Mouse (Mus musculus) heart, adult 2 months (tissue): Measurements from ENCODE around the gene Nfam1. TPM values are rescaled to one million over a fixed set of nuclear protein-coding genes. Genes with fewer than 3 reads are reported as not detected.
A peak's percentile ranks its signal among the peaks of the same experiment; 100 is the strongest.

Experiments
- DNase-seq, 2 experiments: peaks; one replicate each; pipeline ENCODE4 v3.0.0; 2021
- H3K27ac ChIP-seq: fragments of 200-600 bp; 2 replicates; pipeline ENCODE4 v1.8.1; 2022
- H3K27me3 ChIP-seq: fragments of 200-500 bp; 2 replicates; pipeline ENCODE4 v1.6.1; 2012; ENCODE audit warnings: mild to moderate bottlenecking, low read length, inconsistent platforms, mixed read lengths; ENCODE audit not compliant: control insufficient read depth, insufficient read depth
- H3K36me3 ChIP-seq: fragments of 200-500 bp; 2 replicates; pipeline ENCODE4 v1.6.1; 2012; ENCODE audit warnings: low read length, inconsistent platforms; ENCODE audit not compliant: control insufficient read depth, insufficient read depth
- H3K4me1 ChIP-seq: fragments of 200-500 bp; 2 replicates; pipeline ENCODE4 v1.6.1; 2011; ENCODE audit warnings: low read length; ENCODE audit not compliant: control insufficient read depth, insufficient read depth
- H3K4me3 ChIP-seq: fragments of 200-600 bp; 2 replicates; pipeline ENCODE4 v1.8.1; 2022
- H3K79me2 ChIP-seq: fragments of 200-500 bp; replicated peaks from 2 replicates; pipeline ENCODE4 v1.6.1; 2012; ENCODE audit warnings: mild to moderate bottlenecking, inconsistent platforms, low read length, moderate library complexity, mixed read lengths; ENCODE audit not compliant: control insufficient read depth, insufficient read depth
- H3K9ac ChIP-seq: fragments of 200-500 bp; 2 replicates; pipeline ENCODE4 v1.6.1; 2012; ENCODE audit warnings: low read depth, mild to moderate bottlenecking, control low read depth, inconsistent platforms, low read length, mixed read lengths
- CTCF ChIP-seq: fragments of 200-600 bp; IDR thresholded peaks from 2 replicates; pipeline ENCODE4 v1.8.1; 2022; ENCODE audit warnings: antibody characterized with exemption, mild to moderate bottlenecking, moderate library complexity
- EP300 ChIP-seq: fragments of 200-500 bp; IDR thresholded peaks from 2 replicates; pipeline ENCODE4 v1.6.1; 2011; ENCODE audit warnings: low read depth, low read length, control low read depth; ENCODE audit not compliant: insufficient read depth
- POLR2A ChIP-seq: fragments of 200-500 bp; IDR thresholded peaks from 2 replicates; pipeline ENCODE4 v1.6.1; 2011; ENCODE audit warnings: mild to moderate bottlenecking, low read depth, low read length, control low read depth; ENCODE audit not compliant: insufficient read depth
- WGBS: fragments of 180-500 bp; shearing (Covaris S2); methylation state at CpG from one replicate; pipeline ENCODE4 v1.1.7; 2018; 5-methylcytosine and 5-hydroxymethylcytosine counted together
- intact Hi-C: fragments of 180-260 bp; cut with DNase I; formaldehyde crosslinking; loops from one replicate; pipeline ENCODE4 v1.15.1; 2025
- polyA plus RNA-seq: library from polyadenylated mRNA; depleted of rRNA; stranded (reverse); fragments of >200 nt; gene quantifications from 2 replicates; pipeline ENCODE4 v1.2.3, GENCODE M21; 2012
- total RNA-seq, 2 experiments: library from RNA; stranded (reverse); gene quantifications; 2 replicates each; pipeline ENCODE4 v1.2.3; 2021

The Nfam1 gene
- total and polyA plus RNA-seq, 3 experiments = 2.4 to 3.9 (median 2.6) TPM

GRCm38 (mm10) chr15:83036089-83036488, 3.0 kb upstream of the Nfam1 start:
- peak; percentile 37 to 68 for DNase-seq

DNA sequence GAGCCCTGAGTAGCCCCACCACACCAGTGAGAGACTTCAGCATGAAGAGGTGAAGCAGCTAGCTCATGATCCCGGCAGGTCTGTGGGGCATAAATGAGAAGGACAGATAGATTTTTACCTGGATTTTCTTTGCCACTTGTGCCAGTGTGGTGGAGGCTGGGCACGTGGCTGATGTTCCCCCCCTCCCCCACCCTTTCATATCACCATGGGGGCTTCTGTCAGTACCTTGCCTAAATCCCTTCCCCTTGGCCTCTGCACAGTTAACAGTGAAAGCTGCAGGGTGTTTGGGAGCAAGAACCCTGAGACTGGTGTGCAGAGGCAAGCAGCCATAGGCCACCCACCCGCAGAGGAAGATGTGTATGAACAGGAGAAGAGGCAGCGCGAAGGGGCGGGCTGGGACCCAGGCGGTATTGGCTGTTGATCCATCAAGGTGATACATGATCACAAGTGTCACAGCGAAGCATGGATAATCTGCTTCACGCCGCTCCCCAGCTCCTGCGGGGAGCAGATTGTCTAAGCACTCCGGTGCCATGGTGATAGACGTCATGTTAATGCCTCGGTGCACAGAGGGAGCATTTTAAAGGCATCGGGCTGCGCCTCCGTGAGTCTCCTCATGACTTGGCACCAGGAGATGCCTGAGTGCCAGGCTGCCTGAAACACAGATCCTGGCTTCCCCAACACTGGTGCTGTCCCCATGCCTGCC, 1.3 kb upstream of the Nfam1 start:
- H3K79me2 ChIP-seq = no peaks in the 10 kb centered on the region
- H3K27ac ChIP-seq = no peak overlapping the region
- H3K4me1 ChIP-seq = peaks cover 12% of the 10 kb centered on the region
- no peaks in the 10 kb centered on the region for H3K27me3 ChIP-seq
- DNase-seq = peak in 1 of 2 experiments; percentile 35
- 30% methylated on average over 17 of the region's 17 CpGs for WGBS
- H3K4me3 ChIP-seq = no peak overlapping the region
- H3K36me3 ChIP-seq = no peaks in the 10 kb centered on the region
- H3K9ac ChIP-seq = no peak overlapping the region
- no peak for TF ChIP-seq CTCF
- intact Hi-C loops = no loop called here

More at GRCm38 (mm10) chr15:83036089-83036488, 3.0 kb upstream of the Nfam1 start:
- Histone ChIP-seq H3K4me1 (peaks cover 12% of the 10 kb centered on the region), H3K4me3 (no peak overlapping the region), H3K79me2 (no peaks in the 10 kb centered on the region), H3K36me3 (no peaks in the 10 kb centered on the region), H3K27ac (no peak overlapping the region), H3K9ac (no peak overlapping the region), H3K27me3 (no peaks in the 10 kb centered on the region)
- intact Hi-C loops = loop anchor here (5.0 kb wide), 1 partner anchor 129 kb away; no protein-coding TSS in a partner anchor
- 44% methylated on average over 7 of the region's 7 CpGs for WGBS
- TF ChIP-seq EP300 = no peak
- TF ChIP-seq POLR2A = no peak
- no peak for TF ChIP-seq CTCF

DNA sequence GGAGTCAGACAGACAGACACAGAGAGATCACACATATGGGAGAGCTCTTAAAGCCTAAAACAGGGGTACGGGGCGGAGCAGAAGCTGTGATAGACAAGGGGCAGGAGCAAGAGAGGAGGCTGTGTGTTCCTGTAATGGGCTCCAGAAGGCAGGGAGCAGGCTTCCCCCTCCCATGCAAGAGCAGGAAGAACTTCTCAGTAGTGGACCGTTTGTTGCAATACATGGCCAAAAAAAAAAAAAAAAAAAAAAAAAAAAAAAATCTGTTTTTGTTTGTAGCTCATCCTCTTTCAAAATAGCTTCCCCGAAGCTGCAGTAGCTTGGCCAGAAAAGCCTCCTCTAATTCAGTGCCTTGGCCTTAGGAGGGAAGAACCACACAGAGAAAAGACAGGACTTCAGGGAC, 2.2 kb downstream of the Nfam1 start:
- TF ChIP-seq POLR2A (no peak), EP300 (no peak), CTCF (no peak)
- no peaks in the 10 kb centered on the region for H3K27me3 ChIP-seq
- no peaks in the 10 kb centered on the region for H3K4me1 ChIP-seq
- H3K4me3 ChIP-seq = no peak overlapping the region
- H3K27ac ChIP-seq = no peak overlapping the region
- H3K36me3 ChIP-seq = no peaks in the 10 kb centered on the region
- intact Hi-C loops = no loop called here
- H3K9ac ChIP-seq = no peak overlapping the region
- DNase-seq = peak in 1 of 2 experiments; percentile 25
- 53% methylated on average over 4 of the region's 4 CpGs for WGBS
- no peaks in the 10 kb centered on the region for H3K79me2 ChIP-seq

GRCm38 (mm10) chr15:83029725-83030718, 3.1 kb downstream of the Nfam1 start:
- no peaks in the 10 kb centered on the region; the same call in 1 of the 2 replicates for H3K4me1 ChIP-seq
- no peaks in the 10 kb centered on the region for H3K36me3 ChIP-seq
- no peaks in the 10 kb centered on the region for H3K27me3 ChIP-seq
- 66% methylated on average over 11 of the region's 11 CpGs for WGBS
- no peaks in the 10 kb centered on the region for H3K79me2 ChIP-seq
- no peak overlapping the region for H3K4me3 ChIP-seq
- no peak overlapping the region for H3K27ac ChIP-seq
- DNase-seq = no peak
- intact Hi-C loops = no loop called here
- TF ChIP-seq CTCF (no peak), POLR2A (no peak), EP300 (no peak)
- H3K9ac ChIP-seq = no peak overlapping the region

- Histone ChIP-seq H3K27me3 (no peaks in the 10 kb centered on the region), H3K4me3 (no peak overlapping the region)
- 77% methylated on average over 8 of the region's 8 CpGs for WGBS
These were observed 7.0 kb downstream of the Nfam1 start for GRCm38 (mm10) chr15:83026129-83026528.

More at GRCm38 (mm10) chr15:83026129-83026528, 7.0 kb downstream of the Nfam1 start:
- no peaks in the 10 kb centered on the region for H3K79me2 ChIP-seq
- TF ChIP-seq EP300 = no peak
- no peak for TF ChIP-seq CTCF
- no peak for TF ChIP-seq POLR2A
- no peak for DNase-seq
- H3K27ac ChIP-seq = no peak overlapping the region
- H3K4me1 ChIP-seq = no peaks in the 10 kb centered on the region; the same call in 1 of the 2 replicates
- H3K9ac ChIP-seq = no peak overlapping the region
- intact Hi-C loops = no loop called here
- no peaks in the 10 kb centered on the region for H3K36me3 ChIP-seq
